Mouse (Mus musculus) spleen, adult 2 months (tissue): Measurements from ENCODE around the gene Kcnt2. TPM values are rescaled to one million over a fixed set of nuclear protein-coding genes. Genes with fewer than 3 reads are reported as not detected.

Experiments used
- DNase-seq, 2 experiments: peaks; one replicate each; pipeline versions ENCODE4 v3.0.0 to v3.0.0-alpha.2; 2012 to 2021; ENCODE audit warnings: low spot score in 2 of 2, low read depth in 1 of 2
- H3K27ac ChIP-seq: fragments of 200-500 bp; 2 replicates; pipeline ENCODE4 v1.5.1; 2012; ENCODE audit warnings: low read length, inconsistent platforms; ENCODE audit not compliant: insufficient read depth
- H3K27me3 ChIP-seq: fragments of 200-500 bp; 2 replicates; pipeline ENCODE4 v1.6.1; 2012; ENCODE audit warnings: mild to moderate bottlenecking, moderate library complexity, low read length, inconsistent platforms; ENCODE audit not compliant: control insufficient read depth, insufficient read depth
- H3K36me3 ChIP-seq: fragments of 200-500 bp; 2 replicates; pipeline ENCODE4 v1.6.1; 2012; ENCODE audit warnings: mild to moderate bottlenecking, low read length, inconsistent platforms; ENCODE audit not compliant: control insufficient read depth, insufficient read depth
- H3K4me1 ChIP-seq: fragments of 200-500 bp; 2 replicates; pipeline ENCODE4 v1.6.1; 2011; ENCODE audit warnings: inconsistent platforms; ENCODE audit not compliant: control insufficient read depth, insufficient read depth, insufficient read length
- H3K4me3 ChIP-seq: fragments of 200-500 bp; 2 replicates; pipeline ENCODE4 v1.5.1; 2011; ENCODE audit warnings: mild to moderate bottlenecking, inconsistent platforms; ENCODE audit not compliant: insufficient read depth, insufficient read length; ENCODE audit errors: extremely low read depth
- CTCF ChIP-seq: fragments of 200-500 bp; IDR thresholded peaks from 2 replicates; pipeline ENCODE4 v1.5.1; 2011; ENCODE audit warnings: mild to moderate bottlenecking, inconsistent platforms; ENCODE audit not compliant: insufficient read depth, insufficient read length, insufficient replicate concordance; ENCODE audit errors: extremely low read depth
- POLR2A ChIP-seq: fragments of 200-500 bp; IDR thresholded peaks from 2 replicates; pipeline ENCODE4 v1.6.1; 2011; ENCODE audit warnings: low read depth, low read length, inconsistent platforms
- WGBS: fragments of 180-500 bp; shearing (Covaris S2); methylation state at CpG from one replicate; pipeline ENCODE4 v1.1.7; 2018; 5-methylcytosine and 5-hydroxymethylcytosine counted together
- polyA plus RNA-seq: library from polyadenylated mRNA; depleted of rRNA; stranded (reverse); fragments of >200 nt; gene quantifications from 2 replicates; pipeline ENCODE4 v1.2.3, GENCODE M21; 2012

Gene Kcnt2
- polyA plus RNA-seq, 1 experiment, result not detected

DNA sequence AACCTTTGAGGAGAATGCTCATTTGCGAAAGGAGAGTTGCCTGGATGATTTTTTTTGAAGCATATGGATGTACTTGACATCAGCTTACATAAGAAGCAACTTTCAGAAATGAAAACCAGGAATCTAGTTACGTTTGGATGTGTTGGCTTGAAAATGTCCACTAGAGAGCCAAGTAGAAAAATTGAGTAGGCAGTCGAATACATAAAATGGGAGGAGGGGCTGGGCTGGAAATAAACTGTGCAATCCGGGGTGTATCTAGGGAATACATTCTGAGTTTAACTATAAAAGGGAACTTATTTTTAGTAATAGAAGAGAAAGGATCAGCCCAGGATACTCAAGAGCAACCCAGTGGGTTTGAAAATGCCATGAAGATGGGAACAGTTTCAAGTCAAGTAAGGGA, 93.4 kb downstream of the Kcnt2 start:
- no peak overlapping the region for H3K27ac ChIP-seq
- no peaks in the 10 kb centered on the region for H3K27me3 ChIP-seq
- no peak for TF ChIP-seq CTCF
- no peak for DNase-seq
- WGBS, result 74% methylated on average over 4 of the region's 4 CpGs
- no peak overlapping the region for H3K4me3 ChIP-seq
- no peaks in the 10 kb centered on the region for H3K36me3 ChIP-seq
- no peaks in the 10 kb centered on the region for H3K4me1 ChIP-seq

DNA sequence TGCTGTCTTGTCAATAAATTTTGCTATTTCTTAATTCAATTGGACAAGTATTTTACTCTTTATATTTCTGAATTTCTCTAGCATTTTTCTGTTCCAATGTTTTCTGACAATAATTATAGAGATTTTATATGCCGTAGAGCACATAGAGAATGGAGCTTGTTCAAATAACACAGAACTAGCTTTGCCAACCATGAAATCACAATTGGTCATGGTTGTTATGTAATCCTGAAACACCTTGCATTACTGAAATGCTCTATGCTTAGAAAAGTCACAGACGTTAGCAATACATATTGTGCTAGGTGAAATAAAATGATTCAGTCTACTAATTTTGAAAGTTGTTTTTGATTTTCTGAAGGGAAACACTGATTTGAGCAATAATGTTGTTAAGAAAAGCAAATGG, 118.8 kb downstream of the Kcnt2 start:
- no peaks in the 10 kb centered on the region for H3K4me1 ChIP-seq
- 91% methylated on average over 2 of the region's 2 CpGs for WGBS
- no peaks in the 10 kb centered on the region for H3K36me3 ChIP-seq
- no peak for DNase-seq
- TF ChIP-seq POLR2A, result no peak
- no peak for TF ChIP-seq CTCF
- H3K4me3 ChIP-seq, result no peak overlapping the region
- no peaks in the 10 kb centered on the region for H3K27me3 ChIP-seq
- H3K27ac ChIP-seq, result no peak overlapping the region

DNA sequence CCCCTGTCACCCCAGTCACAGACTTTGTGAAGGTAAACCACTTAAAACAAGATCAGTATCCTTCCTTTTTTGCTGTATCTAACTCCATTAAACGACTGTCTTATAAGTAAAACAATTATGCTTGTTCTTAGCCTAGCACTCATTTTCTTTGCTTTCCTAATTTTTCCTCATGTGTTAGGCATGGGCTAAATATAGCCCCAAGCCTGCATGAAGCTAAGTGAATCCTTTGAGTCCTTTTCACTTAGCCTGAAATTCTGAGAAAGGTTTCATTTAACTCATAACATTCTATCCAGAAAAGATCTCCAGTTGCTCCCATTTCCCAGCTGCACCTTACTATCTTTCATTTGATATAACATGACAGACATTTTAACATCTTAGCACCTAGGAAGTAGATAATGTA, 127.6 kb downstream of the Kcnt2 start:
- Histone ChIP-seq H3K36me3 (no peaks in the 10 kb centered on the region), H3K4me3 (no peak overlapping the region), H3K27me3 (no peaks in the 10 kb centered on the region), H3K4me1 (no peaks in the 10 kb centered on the region), H3K27ac (no peak overlapping the region)
- DNase-seq, result no peak
- no peak for TF ChIP-seq CTCF
- TF ChIP-seq POLR2A, result no peak
- WGBS, result 60% methylated on average over 1 of the region's 1 CpGs

DNA sequence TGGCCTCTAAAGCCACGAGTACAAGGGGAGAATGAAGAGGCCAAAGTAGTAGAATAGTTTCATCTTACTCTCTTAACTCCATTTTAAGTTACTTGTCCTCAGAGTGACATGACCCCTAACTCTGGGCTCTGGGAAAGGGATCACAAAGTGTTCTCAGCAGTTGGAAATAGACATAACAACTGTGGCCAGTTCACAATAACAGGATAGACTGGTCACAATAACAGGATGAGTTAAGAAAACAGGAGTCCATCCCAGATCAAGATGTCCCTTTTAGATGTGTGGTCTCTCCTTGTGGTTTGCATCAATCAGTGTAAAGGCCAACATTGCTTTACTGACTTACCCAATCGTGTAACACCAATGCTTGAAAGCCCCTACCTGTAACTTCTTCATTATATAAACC, 132.8 kb downstream of the Kcnt2 start:
- no peaks in the 10 kb centered on the region for H3K36me3 ChIP-seq
- no peak for TF ChIP-seq CTCF
- no peak for TF ChIP-seq POLR2A
- no peaks in the 10 kb centered on the region for H3K27me3 ChIP-seq
- 44% methylated on average over 2 of the region's 2 CpGs for WGBS
- no peak overlapping the region for H3K27ac ChIP-seq
- no peaks in the 10 kb centered on the region for H3K4me1 ChIP-seq
- H3K4me3 ChIP-seq, result no peak overlapping the region
- no peak for DNase-seq

DNA sequence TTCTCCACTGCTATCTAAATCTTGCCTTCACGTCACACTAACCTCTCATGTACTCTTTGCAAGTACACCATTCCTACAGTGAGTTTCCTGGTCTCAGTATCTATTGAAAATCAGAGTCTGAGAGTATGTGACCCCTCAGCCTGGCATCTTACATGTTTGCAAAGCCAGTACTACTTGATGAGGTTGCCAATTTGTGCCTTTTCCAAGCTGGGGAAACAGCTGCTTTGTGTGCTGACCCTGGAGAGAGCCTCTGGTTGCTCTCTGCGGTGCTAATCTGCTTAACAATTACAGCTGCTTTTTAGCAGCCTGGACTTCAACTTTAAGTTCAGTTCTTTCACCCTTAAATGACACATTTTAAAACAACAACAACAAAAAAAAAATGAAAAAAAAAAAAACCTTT, 133.6 kb downstream of the Kcnt2 start:
- Histone ChIP-seq H3K4me1 (no peaks in the 10 kb centered on the region), H3K27ac (no peak overlapping the region), H3K4me3 (no peak overlapping the region), H3K27me3 (no peaks in the 10 kb centered on the region), H3K36me3 (no peaks in the 10 kb centered on the region)
- TF ChIP-seq POLR2A (no peak), CTCF (no peak)
- DNase-seq, result no peak
- WGBS, result 80% methylated on average over 2 of the region's 2 CpGs

DNA sequence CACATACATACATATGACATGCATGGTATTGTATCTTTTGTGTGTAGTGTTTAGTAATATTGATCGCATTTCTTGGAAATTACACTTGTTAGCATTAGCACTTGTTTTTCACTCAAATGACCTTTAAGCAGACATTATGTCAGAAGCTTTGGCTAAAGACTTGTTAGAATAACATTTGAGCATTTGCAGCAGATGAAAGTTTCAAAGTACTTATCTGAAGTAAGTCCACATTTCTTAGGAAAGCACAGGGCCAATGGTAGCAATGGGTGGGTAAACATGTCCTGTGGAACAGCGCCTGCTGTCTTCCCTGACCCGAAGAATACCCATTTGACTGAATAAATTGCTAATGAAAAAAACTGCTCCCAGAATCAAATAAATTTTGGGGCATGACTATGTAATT, 135.1 kb downstream of the Kcnt2 start:
- H3K36me3 ChIP-seq, result no peaks in the 10 kb centered on the region
- H3K27ac ChIP-seq, result no peak overlapping the region
- H3K4me1 ChIP-seq, result no peaks in the 10 kb centered on the region
- no peak overlapping the region for H3K4me3 ChIP-seq
- TF ChIP-seq POLR2A, result no peak
- TF ChIP-seq CTCF, result no peak
- 88% methylated on average over 3 of the region's 3 CpGs for WGBS
- no peaks in the 10 kb centered on the region for H3K27me3 ChIP-seq
- no peak for DNase-seq

DNA sequence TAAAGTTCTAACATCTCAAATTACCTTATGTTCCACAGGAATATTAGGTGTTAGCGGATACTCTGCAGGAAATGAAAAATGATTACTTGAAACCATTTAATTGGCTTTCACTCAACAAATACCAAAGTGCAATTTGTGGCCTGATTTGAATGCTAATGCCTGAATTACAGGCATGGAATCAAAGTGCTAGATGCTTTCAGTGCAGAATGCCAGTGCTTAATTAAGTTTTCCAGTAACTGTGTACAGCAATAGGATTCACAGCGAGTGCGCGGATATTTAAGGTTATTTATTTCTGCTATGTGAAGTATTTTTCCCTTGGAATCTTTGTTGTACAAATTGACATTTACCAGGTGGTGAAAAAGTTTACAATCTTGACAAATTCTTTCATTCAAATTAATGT, 144.3 kb downstream of the Kcnt2 start:
- H3K27me3 ChIP-seq, result no peaks in the 10 kb centered on the region
- WGBS, result 94% methylated on average over 4 of the region's 4 CpGs
- no peak overlapping the region for H3K4me3 ChIP-seq
- H3K36me3 ChIP-seq, result no peaks in the 10 kb centered on the region
- no peaks in the 10 kb centered on the region for H3K4me1 ChIP-seq
- no peak overlapping the region for H3K27ac ChIP-seq
- no peak for TF ChIP-seq CTCF
- TF ChIP-seq POLR2A, result no peak
- no peak for DNase-seq

DNA sequence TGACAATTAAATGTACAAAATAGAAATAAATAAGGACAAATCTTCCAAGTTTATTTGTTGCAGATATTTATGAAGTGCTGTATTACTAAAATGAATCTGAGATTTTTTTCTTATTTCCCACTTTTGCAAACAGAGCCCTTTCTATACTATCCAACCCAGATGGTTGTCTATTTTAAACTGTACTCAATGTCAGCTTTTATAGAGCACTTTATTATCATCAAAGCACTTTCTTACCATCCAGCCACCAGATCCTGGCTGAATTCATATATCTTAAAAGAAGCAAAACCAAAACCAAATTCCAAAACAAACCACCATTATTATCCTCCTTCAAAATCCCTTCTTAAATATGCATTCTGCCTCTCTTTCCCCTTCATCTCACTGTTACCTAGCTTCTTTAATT, 151.8 kb downstream of the Kcnt2 start:
- Histone ChIP-seq H3K27me3 (no peaks in the 10 kb centered on the region), H3K4me1 (no peaks in the 10 kb centered on the region), H3K4me3 (no peak overlapping the region), H3K36me3 (no peaks in the 10 kb centered on the region), H3K27ac (no peak overlapping the region)
- no peak for DNase-seq
- TF ChIP-seq POLR2A (no peak), CTCF (no peak)
